Mouse (Mus musculus) G1E-ER4 (cell line): ENCODE data around the gene Vps37c. TPM values are rescaled to one million over a fixed set of nuclear protein-coding genes. Genes with fewer than 3 reads are reported as not detected.

Source experiments
- GATA1 ChIP-seq: IDR thresholded peaks from one replicate; pipeline ENCODE4 v1.8.0; 2012; ENCODE audit warnings: low read length, inconsistent platforms
- polyA plus RNA-seq: library from polyadenylated mRNA; stranded (reverse); fragments of >175 nt; gene quantifications from 2 replicates; pipeline ENCODE4 v1.2.3, GENCODE M21; 2012

Vps37c gene
- polyA plus RNA-seq, 1 experiment = 43.0 TPM

DNA sequence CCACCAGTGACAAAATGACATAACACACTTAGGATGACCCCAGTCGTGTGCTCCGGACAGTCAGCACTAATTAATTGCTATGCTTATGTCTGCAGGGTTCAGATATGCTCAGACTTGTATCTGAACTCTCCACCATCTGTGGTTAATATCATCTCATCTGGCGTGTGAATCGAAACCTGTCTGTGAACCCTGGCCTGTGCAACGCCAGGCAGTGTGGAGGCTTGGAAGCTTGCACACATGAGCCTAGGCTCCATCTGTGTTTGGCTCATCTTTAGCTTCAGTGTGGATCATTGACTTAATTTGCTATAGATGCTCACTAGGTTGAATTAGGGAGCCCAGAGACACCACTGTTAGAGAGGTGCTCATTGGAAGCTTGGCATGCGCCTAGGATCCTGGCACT is 73.9 kb downstream of the Vps37c start:
- TF ChIP-seq GATA1 = no peak

DNA sequence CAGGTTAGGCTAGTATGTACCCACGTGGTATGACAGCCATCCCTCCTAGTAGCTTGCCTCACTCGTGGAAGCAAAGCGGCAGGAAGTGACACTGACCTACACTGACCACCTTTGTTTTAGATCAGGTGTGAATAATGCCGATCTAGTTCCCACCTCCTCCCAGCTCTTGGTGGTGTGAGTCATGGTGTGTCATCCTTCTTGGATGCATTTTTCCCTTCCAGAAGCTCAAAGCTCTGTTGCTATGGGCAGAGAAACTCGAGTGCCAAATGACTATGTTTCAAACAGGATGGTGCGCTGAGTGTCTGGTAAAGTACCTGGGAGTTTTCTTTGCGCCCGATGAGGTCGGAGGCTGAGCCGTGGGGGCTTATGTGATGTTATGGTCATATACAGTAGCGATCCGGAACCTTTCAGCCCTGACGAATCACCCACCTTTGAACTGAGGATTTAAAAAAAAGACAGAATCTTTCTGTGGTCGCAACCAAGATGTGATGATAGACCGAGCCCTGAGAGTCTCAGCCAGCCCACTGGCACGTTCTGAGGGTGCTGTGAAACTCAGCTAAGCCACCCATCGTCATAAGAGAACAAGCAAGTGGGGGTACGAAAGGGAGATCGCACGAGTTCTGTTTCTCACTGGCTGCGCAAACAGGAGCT is 75.0 kb downstream of the Vps37c start:
- no peak for TF ChIP-seq GATA1

Other genes starting within 250 kb of the Vps37c start
- gene Lrrc10b, start 231.3 kb upstream of the Vps37c start, polyA plus RNA-seq = not detected in 2 replicates
- gene Ppp1r32, start 205.8 kb upstream of the Vps37c start, polyA plus RNA-seq = 0.35 and 0.75 TPM in 2 replicates
- gene Cpsf7, start 163.5 kb upstream of the Vps37c start, polyA plus RNA-seq = 29.9 and 62.4 TPM in 2 replicates
- gene Sdhaf2, start 162.6 kb upstream of the Vps37c start, polyA plus RNA-seq = 5.0 and 5.7 TPM in 2 replicates
- 0.81 and 1.8 TPM in 2 replicates for gene Tmem216, start 132.5 kb upstream of the Vps37c start, polyA plus RNA-seq
- gene Cyb561a3, start 111.6 kb upstream of the Vps37c start, polyA plus RNA-seq = 7.4 and 8.4 TPM in 2 replicates
- gene Tmem138, start 111.4 kb upstream of the Vps37c start, polyA plus RNA-seq = 4.4 and 5.6 TPM in 2 replicates
- 21.0 and 21.3 TPM in 2 replicates for gene Ddb1, start 83.4 kb upstream of the Vps37c start, polyA plus RNA-seq
- 2.5 and 6.5 TPM in 2 replicates for gene Tkfc, start 83.1 kb upstream of the Vps37c start, polyA plus RNA-seq
- 0.18 and 0.25 TPM in 2 replicates for gene Vwce, start 54.5 kb upstream of the Vps37c start, polyA plus RNA-seq
- gene Pga5, start 10.7 kb upstream of the Vps37c start, polyA plus RNA-seq = not detected in 2 replicates
- not detected in 2 replicates for gene Cd5, start 50.3 kb downstream of the Vps37c start, polyA plus RNA-seq
- not detected in 2 replicates for gene Cd6, start 141.3 kb downstream of the Vps37c start, polyA plus RNA-seq
- gene Slc15a3, start 151.0 kb downstream of the Vps37c start, polyA plus RNA-seq = not detected in 2 replicates
- 0.01 TPM in 1 of 2 replicates, not detected in the other for gene Tmem132a, start 181.2 kb downstream of the Vps37c start, polyA plus RNA-seq
- gene Tmem109, start 193.3 kb downstream of the Vps37c start, polyA plus RNA-seq = 23.2 and 23.8 TPM in 2 replicates
- gene Prpf19, start 206.5 kb downstream of the Vps37c start, polyA plus RNA-seq = 97.6 and 136 TPM in 2 replicates
- gene Zp1, start 231.9 kb downstream of the Vps37c start, polyA plus RNA-seq = not detected in 2 replicates
- gene Ptgdr2, start 248.4 kb downstream of the Vps37c start, polyA plus RNA-seq = not detected in 2 replicates